Mouse (Mus musculus) intestine, postnatal 0 days (tissue): ENCODE results near the gene Pdpk1. TPM values are rescaled to one million over a fixed set of nuclear protein-coding genes. Genes with fewer than 3 reads are reported as not detected.

Source experiments
- ATAC-seq: fragments of 200-750 bp; cut with Nextera tagmentation; 2 replicates; pipeline ENCODE4 v1.8.0; 2017; ENCODE audit warnings: mild to moderate bottlenecking, moderate TSS enrichment, moderate library complexity
- H3K27ac ChIP-seq: fragments of 300-500 bp; sonication (generic); 2 replicates; pipeline ENCODE4 v1.5.1; 2014; ENCODE audit warnings: mild to moderate bottlenecking, low read depth, low read length, moderate library complexity
- H3K27me3 ChIP-seq: fragments of 300-500 bp; sonication (generic); replicated peaks from 2 replicates; pipeline ENCODE4 v1.6.1; 2014; ENCODE audit warnings: low read length, mixed read lengths; ENCODE audit not compliant: control insufficient read depth, insufficient read depth
- H3K36me3 ChIP-seq: fragments of 300-500 bp; sonication (generic); 2 replicates; pipeline ENCODE4 v1.6.1; 2014; ENCODE audit warnings: mild to moderate bottlenecking, moderate library complexity; ENCODE audit not compliant: control insufficient read depth, insufficient read depth
- H3K4me1 ChIP-seq: fragments of 300-500 bp; sonication (generic); replicated peaks from 2 replicates; pipeline ENCODE4 v1.6.1; 2014; ENCODE audit warnings: antibody characterized with exemption, low read length, mixed read lengths; ENCODE audit not compliant: control insufficient read depth, insufficient read depth
- H3K4me2 ChIP-seq: fragments of 300-500 bp; sonication (generic); replicated peaks from 2 replicates; pipeline ENCODE4 v1.6.1; 2014; ENCODE audit warnings: low read depth, mild to moderate bottlenecking, moderate library complexity
- H3K4me3 ChIP-seq: fragments of 300-500 bp; sonication (generic); 2 replicates; pipeline ENCODE4 v1.5.1; 2014; ENCODE audit warnings: low read depth, low read length
- H3K9ac ChIP-seq: fragments of 300-500 bp; sonication (generic); 2 replicates; pipeline ENCODE4 v1.6.1; 2014; ENCODE audit warnings: mild to moderate bottlenecking, low read depth, low read length
- H3K9me3 ChIP-seq: fragments of 300-500 bp; sonication (generic); 2 replicates; pipeline ENCODE4 v1.6.1; 2016; ENCODE audit warnings: mixed run types; ENCODE audit not compliant: control insufficient read depth
- CTCF ChIP-seq: sonication (generic); IDR thresholded peaks from 2 replicates; pipeline ENCODE4 v1.5.1; 2016; ENCODE audit warnings: low read depth, mild to moderate bottlenecking, control low read depth, antibody characterized with exemption, moderate library complexity
- WGBS: fragments of 180-500 bp; shearing (Covaris S2); extraction: QIAGEN DNeasy Blood & Tissue Kit; methylation state at CpG from one replicate; pipeline ENCODE4 v1.1.7; 2014; 5-methylcytosine and 5-hydroxymethylcytosine counted together
- polyA plus RNA-seq: library from polyadenylated mRNA; unstranded; fragments of >200 nt; fragmentation: Nextera tagmentation; extraction: Ambion mirVana; gene quantifications from 2 replicates; pipeline ENCODE4 v1.2.1, GENCODE M21; 2015

The Pdpk1 gene
- 24.7 and 28.4 TPM in 2 replicates for polyA plus RNA-seq

GRCm38 (mm10) chr17:24150824-24151223 lies at the start of gene Pdpk1:
Gene Pdpk1, minus strand, starts transcription at chr17:24150924.
- ATAC-seq: no peak
- Histone ChIP-seq H3K9ac (no peak within 1 kb of the TSS), H3K27me3 (no peaks in the 10 kb centered on the region)

GRCm38 (mm10) chr17:24199741-24200140 lies 49.0 kb upstream of the Pdpk1 start:
- no peak for TF ChIP-seq CTCF
- whole genome bisulfite sequencing: 50% methylated on average over 4 of the region's 4 CpGs
- Histone ChIP-seq H3K4me3 (no peak overlapping the region), H3K36me3 (no peaks in the 10 kb centered on the region; the same call in 1 of the 2 replicates), H3K4me2 (0 out of 2 replicates have a peak overlapping the region, but pooled peaks have one; percentile 9), H3K4me1 (0 out of 2 replicates have a peak, but pooled peaks cover 10% of the 10 kb centered on the region), H3K27ac (no peak overlapping the region), H3K27me3 (no peaks in the 10 kb centered on the region), H3K9me3 (no peaks in the 10 kb centered on the region), H3K9ac (no peak overlapping the region)
- no peak for ATAC-seq

More at GRCm38 (mm10) chr17:24150824-24151223, at the start of gene Pdpk1:
- peak within 1 kb of the TSS; percentile 75 for H3K4me2 ChIP-seq
- no peak within 1 kb of the TSS for H3K27ac ChIP-seq
- 79% methylated on average over 2 of the region's 2 CpGs for WGBS
- H3K9me3 ChIP-seq: no peaks in the 10 kb centered on the region
- peaks cover 11% of the 10 kb centered on the region; the same call in 1 of the 2 replicates for H3K36me3 ChIP-seq
- TF ChIP-seq CTCF: no peak
- H3K4me3 ChIP-seq: peak within 1 kb of the TSS; percentile 34
- H3K4me1 ChIP-seq: peaks cover 3% of the 10 kb centered on the region; the same call in 1 of the 2 replicates

GRCm38 (mm10) chr17:24199252-24199651 lies 48.5 kb upstream of the Pdpk1 start:
- ATAC-seq: no peak
- no peak overlapping the region for H3K4me3 ChIP-seq
- 0 out of 2 replicates have a peak, but pooled peaks cover 7% of the 10 kb centered on the region for H3K4me1 ChIP-seq
- H3K4me2 ChIP-seq: no peak overlapping the region
- no peak for TF ChIP-seq CTCF
- no peaks in the 10 kb centered on the region for H3K27me3 ChIP-seq
- no peaks in the 10 kb centered on the region for H3K9me3 ChIP-seq
- no peak overlapping the region for H3K27ac ChIP-seq
- WGBS: 84% methylated on average over 4 of the region's 4 CpGs
- H3K36me3 ChIP-seq: no peaks in the 10 kb centered on the region; the same call in 1 of the 2 replicates
- H3K9ac ChIP-seq: no peak overlapping the region

GRCm38 (mm10) chr17:24197032-24197824 lies 46.5 kb upstream of the Pdpk1 start:
- Histone ChIP-seq H3K36me3 (no peaks in the 10 kb centered on the region; the same call in 1 of the 2 replicates), H3K9ac (no peak overlapping the region), H3K4me3 (no peak overlapping the region), H3K27me3 (no peaks in the 10 kb centered on the region), H3K4me1 (0 out of 2 replicates have a peak, but pooled peaks cover 6% of the 10 kb centered on the region), H3K9me3 (no peaks in the 10 kb centered on the region), H3K27ac (no peak overlapping the region), H3K4me2 (no peak overlapping the region)
- WGBS: 50% methylated on average over 15 of the region's 15 CpGs
- TF ChIP-seq CTCF: no peak
- no peak for ATAC-seq

GRCm38 (mm10) chr17:24195349-24195748 lies 44.6 kb upstream of the Pdpk1 start:
- WGBS: 63% methylated on average over 2 of the region's 2 CpGs
- Histone ChIP-seq H3K27ac (no peak overlapping the region), H3K9ac (no peak overlapping the region)

GRCm38 (mm10) chr17:24193769-24194168 lies 43.0 kb upstream of the Pdpk1 start:
- no peak for TF ChIP-seq CTCF
- Histone ChIP-seq H3K27ac (no peak overlapping the region), H3K9me3 (no peaks in the 10 kb centered on the region), H3K4me1 (no peaks in the 10 kb centered on the region), H3K36me3 (peaks cover 5% of the 10 kb centered on the region; the same call in 1 of the 2 replicates), H3K4me2 (no peak overlapping the region), H3K27me3 (no peaks in the 10 kb centered on the region), H3K4me3 (no peak overlapping the region), H3K9ac (no peak overlapping the region)
- ATAC-seq: no peak
- 84% methylated on average over 5 of the region's 5 CpGs for WGBS

More at GRCm38 (mm10) chr17:24195349-24195748, 44.6 kb upstream of the Pdpk1 start:
- Histone ChIP-seq H3K9me3 (no peaks in the 10 kb centered on the region), H3K27me3 (no peaks in the 10 kb centered on the region), H3K36me3 (no peaks in the 10 kb centered on the region; the same call in 1 of the 2 replicates), H3K4me2 (no peak overlapping the region), H3K4me1 (no peaks in the 10 kb centered on the region), H3K4me3 (no peak overlapping the region)
- TF ChIP-seq CTCF: 0 out of 2 replicates have a peak, but pooled peaks have one; percentile 8
- ATAC-seq: no peak
